8 mouse cellular contexts compared by ENCODE assay signal in genomic region chr2:101652921-101653597, GRCm38 (mm10). TPM values are rescaled to one million over a fixed set of nuclear protein-coding genes. Genes with fewer than 3 reads are reported as not detected.
DNase-seq lines count a peak whose midpoint lies in the region; ATAC-seq and TF ChIP-seq lines count a peak whose summit lies in the region.

No protein-coding gene starts in this region.

- H3K9me3 ChIP-seq in heart, embryonic 11.5 days (replicated peaks; ENCODE audit: control insufficient read depth, low read length): no peaks in the 10 kb centered on the region
- H3K9me3 ChIP-seq in kidney, embryonic 15.5 days (replicated peaks): no peaks in the 10 kb centered on the region
- no peaks in the 10 kb centered on the region for H3K9me3 ChIP-seq in limb, embryonic 15.5 days
- H3K9me3 ChIP-seq in midbrain, postnatal 0 days (ENCODE audit: low read length): no peaks in the 10 kb centered on the region
- H3K9me3 ChIP-seq in stomach, embryonic 16.5 days (replicated peaks; ENCODE audit: control insufficient read depth, low read length): no peaks in the 10 kb centered on the region

- H3K9ac ChIP-seq in heart, embryonic 11.5 days (ENCODE audit: low read depth, low read length): peak overlapping the region; percentile 50; the same call in 1 of the 2 replicates
- H3K9ac ChIP-seq in kidney, embryonic 15.5 days: no peak overlapping the region
- no peak overlapping the region for H3K9ac ChIP-seq in limb, embryonic 15.5 days
- peak overlapping the region; percentile 51 for H3K9ac ChIP-seq in midbrain, postnatal 0 days (replicated peaks; ENCODE audit: low read length, poor library complexity, severe bottlenecking)
- no peak overlapping the region for H3K9ac ChIP-seq in stomach, embryonic 16.5 days (ENCODE audit: low read length)

- peak overlapping the region; percentile 65 for H3K4me2 ChIP-seq in heart, embryonic 11.5 days
- H3K4me2 ChIP-seq in kidney, embryonic 15.5 days: peak overlapping the region; percentile 58
- H3K4me2 ChIP-seq in limb, embryonic 15.5 days: peak overlapping the region; percentile 44
- H3K4me2 ChIP-seq in midbrain, postnatal 0 days (ENCODE audit: low read depth, low read length, poor library complexity, severe bottlenecking): peak overlapping the region; percentile 68
- H3K4me2 ChIP-seq in stomach, embryonic 16.5 days (ENCODE audit: low read depth, low read length): peak overlapping the region; percentile 54

- ATAC-seq in heart, embryonic 11.5 days (replicated peaks; ENCODE audit: insufficient number of reproducible peaks, low FRiP score, low TSS enrichment): no peak
- ATAC-seq in kidney, embryonic 15.5 days (replicated peaks; ENCODE audit: low FRiP score): peak; percentile 60; the same call in 1 of the 2 replicates
- no peak for ATAC-seq in limb, embryonic 15.5 days (ENCODE audit: insufficient number of reproducible peaks, low FRiP score, low TSS enrichment, low read depth)
- peak; percentile 62; the same call in 1 of the 2 replicates for ATAC-seq in midbrain, postnatal 0 days (ENCODE audit: low FRiP score)
- ATAC-seq in stomach, embryonic 16.5 days (ENCODE audit: insufficient read depth, low FRiP score): no peak

- H3K36me3 ChIP-seq in heart, embryonic 11.5 days (ENCODE audit: control insufficient read depth, insufficient read depth, low read length): no peaks in the 10 kb centered on the region
- H3K36me3 ChIP-seq in kidney, embryonic 15.5 days: no peaks in the 10 kb centered on the region
- H3K36me3 ChIP-seq in limb, embryonic 15.5 days: no peaks in the 10 kb centered on the region
- no peaks in the 10 kb centered on the region for H3K36me3 ChIP-seq in midbrain, postnatal 0 days (ENCODE audit: insufficient read depth, low read length)
- H3K36me3 ChIP-seq in stomach, embryonic 16.5 days (ENCODE audit: control insufficient read depth, insufficient read depth, low read length): no peaks in the 10 kb centered on the region

- no peaks in the 10 kb centered on the region for H3K27me3 ChIP-seq in heart, embryonic 11.5 days (ENCODE audit: control insufficient read depth, insufficient read depth, low read length)
- H3K27me3 ChIP-seq in kidney, embryonic 15.5 days: no peaks in the 10 kb centered on the region; the same call in 1 of the 2 replicates
- H3K27me3 ChIP-seq in limb, embryonic 15.5 days: peaks cover 7% of the 10 kb centered on the region; the same call in 1 of the 2 replicates
- no peaks in the 10 kb centered on the region for H3K27me3 ChIP-seq in midbrain, postnatal 0 days (ENCODE audit: insufficient read depth, low read length)
- H3K27me3 ChIP-seq in stomach, embryonic 16.5 days (ENCODE audit: control insufficient read depth, insufficient read depth, low read length): no peaks in the 10 kb centered on the region

- no peak overlapping the region for H3K27ac ChIP-seq in heart, embryonic 11.5 days (ENCODE audit: low read depth, low read length)
- no peak overlapping the region for H3K27ac ChIP-seq in kidney, embryonic 15.5 days
- no peak overlapping the region for H3K27ac ChIP-seq in limb, embryonic 15.5 days
- H3K27ac ChIP-seq in midbrain, postnatal 0 days (ENCODE audit: low read depth, low read length): no peak overlapping the region
- H3K27ac ChIP-seq in stomach, embryonic 16.5 days (ENCODE audit: low read length): no peak overlapping the region

- TF ChIP-seq CTCF in midbrain, postnatal 0 days (IDR thresholded peaks at IDR 0.05): peak; percentile 86

- 14% methylated on average over 14 of the region's 14 CpGs for WGBS in heart, embryonic 11.5 days (ENCODE audit: insufficient replicate concordance)
- WGBS in kidney, embryonic 15.5 days: 17% methylated on average over 14 of the region's 14 CpGs
- 14% methylated on average over 14 of the region's 14 CpGs for WGBS in limb, embryonic 15.5 days
- WGBS in midbrain, postnatal 0 days: 17% methylated on average over 14 of the region's 14 CpGs
- 17% methylated on average over 14 of the region's 14 CpGs for WGBS in stomach, embryonic 16.5 days

- no peaks in the 10 kb centered on the region for H3K4me1 ChIP-seq in heart, embryonic 11.5 days (ENCODE audit: control insufficient read depth, insufficient read depth, low read length)
- H3K4me1 ChIP-seq in kidney, embryonic 15.5 days: peaks cover 10% of the 10 kb centered on the region; the same call in 1 of the 2 replicates
- peaks cover 6% of the 10 kb centered on the region; the same call in 1 of the 2 replicates for H3K4me1 ChIP-seq in limb, embryonic 15.5 days
- no peaks in the 10 kb centered on the region for H3K4me1 ChIP-seq in midbrain, postnatal 0 days (ENCODE audit: insufficient read depth, low read length)
- H3K4me1 ChIP-seq in stomach, embryonic 16.5 days (ENCODE audit: control insufficient read depth, insufficient read depth, low read length): no peaks in the 10 kb centered on the region

- peak; percentile 25 for DNase-seq in ovary, postnatal 10 days (ENCODE audit: low spot score)
- DNase-seq in ovary, adult 18-20 months (ENCODE audit: low spot score): no peak
- peak; percentile 85 for DNase-seq in embryo, embryonic 10.5 days (ENCODE audit: low spot score)
- peak; percentile 94 for DNase-seq in midbrain, postnatal 0 days (ENCODE audit: low spot score)

- peak overlapping the region; percentile 28 for H3K4me3 ChIP-seq in heart, embryonic 11.5 days (ENCODE audit: low read depth, low read length)
- peak overlapping the region; percentile 26 for H3K4me3 ChIP-seq in kidney, embryonic 15.5 days (replicated peaks)
- peak overlapping the region; percentile 29 for H3K4me3 ChIP-seq in limb, embryonic 15.5 days
- H3K4me3 ChIP-seq in midbrain, postnatal 0 days (ENCODE audit: low read depth, low read length): peak overlapping the region; percentile 36
- peak overlapping the region; percentile 32 for H3K4me3 ChIP-seq in stomach, embryonic 16.5 days (replicated peaks; ENCODE audit: low read length)

RNA-seq across cellular contexts. Expression of gene B230118H07Rik, which starts 3.7 kb away (rescaled TPM):
- 44.9 and 47.2 TPM in 2 replicates for polyA plus RNA-seq in heart, embryonic 11.5 days (2014; fragmentation: Nextera tagmentation; extraction: Ambion mirVana)
- polyA plus RNA-seq in kidney, embryonic 15.5 days (2015; fragmentation: Nextera tagmentation; extraction: Ambion mirVana): 58.6 and 58.7 TPM in 2 replicates
- 45.6 and 49.7 TPM in 2 replicates for polyA plus RNA-seq in limb, embryonic 15.5 days (2015; fragmentation: Nextera tagmentation; extraction: Ambion mirVana)
- 18.2 and 21.4 TPM in 2 replicates for total RNA-seq in midbrain, postnatal 0 days (2014; rRNA removed)
- polyA plus RNA-seq in midbrain, postnatal 0 days (2015; fragmentation: Nextera tagmentation; extraction: Ambion mirVana): 50.7 and 51.5 TPM in 2 replicates
- 45.6 and 50.3 TPM in 2 replicates for polyA plus RNA-seq in stomach, embryonic 16.5 days (2015; fragmentation: Nextera tagmentation; extraction: Ambion mirVana)

RNA-seq across cellular contexts. Expression of gene Rag1, which starts 3.8 kb away (rescaled TPM):
- polyA plus RNA-seq in heart, embryonic 11.5 days (2014; fragmentation: Nextera tagmentation; extraction: Ambion mirVana): 0.14 TPM in 1 of 2 replicates, not detected in the other
- polyA plus RNA-seq in kidney, embryonic 15.5 days (2015; fragmentation: Nextera tagmentation; extraction: Ambion mirVana): 0.05 and 0.06 TPM in 2 replicates
- polyA plus RNA-seq in limb, embryonic 15.5 days (2015; fragmentation: Nextera tagmentation; extraction: Ambion mirVana): 0.05 TPM in 2 replicates
- 0.27 and 0.42 TPM in 2 replicates for total RNA-seq in midbrain, postnatal 0 days (2014; rRNA removed)
- 0.04 TPM in 2 replicates for polyA plus RNA-seq in midbrain, postnatal 0 days (2015; fragmentation: Nextera tagmentation; extraction: Ambion mirVana)
- polyA plus RNA-seq in stomach, embryonic 16.5 days (2015; fragmentation: Nextera tagmentation; extraction: Ambion mirVana): 0.04 and 0.17 TPM in 2 replicates

RNA-seq across cellular contexts. Expression of gene Traf6, which starts 25.2 kb away (rescaled TPM):
- polyA plus RNA-seq in heart, embryonic 11.5 days (2014; fragmentation: Nextera tagmentation; extraction: Ambion mirVana): 8.3 and 10.2 TPM in 2 replicates
- polyA plus RNA-seq in kidney, embryonic 15.5 days (2015; fragmentation: Nextera tagmentation; extraction: Ambion mirVana): 10.8 and 11.0 TPM in 2 replicates
- polyA plus RNA-seq in limb, embryonic 15.5 days (2015; fragmentation: Nextera tagmentation; extraction: Ambion mirVana): 10.3 and 10.5 TPM in 2 replicates
- total RNA-seq in midbrain, postnatal 0 days (2014; rRNA removed): 16.5 and 19.9 TPM in 2 replicates
- polyA plus RNA-seq in midbrain, postnatal 0 days (2015; fragmentation: Nextera tagmentation; extraction: Ambion mirVana): 4.9 and 5.3 TPM in 2 replicates
- 9.1 and 9.5 TPM in 2 replicates for polyA plus RNA-seq in stomach, embryonic 16.5 days (2015; fragmentation: Nextera tagmentation; extraction: Ambion mirVana)

RNA-seq across cellular contexts. Expression of gene Rag2, which starts 28.5 kb away (rescaled TPM):
- not detected in 2 replicates for polyA plus RNA-seq in heart, embryonic 11.5 days (2014; fragmentation: Nextera tagmentation; extraction: Ambion mirVana)
- polyA plus RNA-seq in kidney, embryonic 15.5 days (2015; fragmentation: Nextera tagmentation; extraction: Ambion mirVana): 0.10 TPM in 1 of 2 replicates, not detected in the other
- not detected in 2 replicates for polyA plus RNA-seq in limb, embryonic 15.5 days (2015; fragmentation: Nextera tagmentation; extraction: Ambion mirVana)
- not detected in 2 replicates for total RNA-seq in midbrain, postnatal 0 days (2014; rRNA removed)
- 0.09 TPM in 1 of 2 replicates, not detected in the other for polyA plus RNA-seq in midbrain, postnatal 0 days (2015; fragmentation: Nextera tagmentation; extraction: Ambion mirVana)
- 0.28 TPM in 1 of 2 replicates, not detected in the other for polyA plus RNA-seq in stomach, embryonic 16.5 days (2015; fragmentation: Nextera tagmentation; extraction: Ambion mirVana)

Comparison
In these comparisons a context has a peak if more than half of its experiments do, and no peak if none do; other contexts are left out.
1. ATAC-seq: peak in kidney, embryonic 15.5 days (single experiment) and midbrain, postnatal 0 days (single experiment); none in heart, embryonic 11.5 days (single experiment), limb, embryonic 15.5 days (single experiment) and stomach, embryonic 16.5 days (single experiment).
2. H3K9ac ChIP-seq: peak in heart, embryonic 11.5 days (single experiment) and midbrain, postnatal 0 days (single experiment); none in kidney, embryonic 15.5 days (single experiment), limb, embryonic 15.5 days (single experiment) and stomach, embryonic 16.5 days (single experiment).
3. Peak in every context shown above with its lines, with median percentiles within 50 percentile points of each other: H3K4me2 ChIP-seq and H3K4me3 ChIP-seq.